Mouse (Mus musculus): ENCODE data around the gene Rnf152. TPM values are rescaled to one million over a fixed set of nuclear protein-coding genes. Genes with fewer than 3 reads are reported as not detected.

The Rnf152 gene
- polyA plus RNA-seq, 1 experiment from 2014 or later: 1.1 TPM

GRCm38 (mm10) chr1:105337397-105337796 lies 19.1 kb downstream of the Rnf152 start:
- DNase-seq (ENCODE audit: extremely low spot score, low spot score): no peak
- Histone ChIP-seq H3K27ac (no peak overlapping the region), H3K9me3 (no peaks in the 10 kb centered on the region), H3K27me3 (ENCODE audit: poor library complexity, severe bottlenecking) (no peaks in the 10 kb centered on the region), H3K4me3 (no peak overlapping the region), H3K4me1 (peaks cover under 1% of the 10 kb centered on the region), H3K36me3 (replicated peaks) (no peaks in the 10 kb centered on the region)
- 88% methylated on average over 4 of the region's 4 CpGs for WGBS

- WGBS: 90% methylated on average over 5 of the region's 5 CpGs
- H3K4me3 ChIP-seq: no peak overlapping the region
- H3K27me3 ChIP-seq (ENCODE audit: poor library complexity, severe bottlenecking): no peaks in the 10 kb centered on the region
- H3K4me1 ChIP-seq: peaks cover 12% of the 10 kb centered on the region
- no peaks in the 10 kb centered on the region for H3K9me3 ChIP-seq
- H3K36me3 ChIP-seq (replicated peaks): no peaks in the 10 kb centered on the region
- DNase-seq (ENCODE audit: extremely low spot score, low spot score): no peak
- H3K27ac ChIP-seq: no peak overlapping the region
Observed at GRCm38 (mm10) chr1:105336096-105336495, 20.4 kb downstream of the Rnf152 start.

- Histone ChIP-seq H3K36me3 (replicated peaks) (no peaks in the 10 kb centered on the region), H3K27me3 (ENCODE audit: poor library complexity, severe bottlenecking) (no peaks in the 10 kb centered on the region), H3K4me3 (no peak overlapping the region), H3K4me1 (peaks cover 15% of the 10 kb centered on the region), H3K9me3 (no peaks in the 10 kb centered on the region), H3K27ac (no peak overlapping the region)
- WGBS: 86% methylated on average over 8 of the region's 8 CpGs
- no peak for DNase-seq (ENCODE audit: extremely low spot score, low spot score)
Observed at GRCm38 (mm10) chr1:105332087-105332731, 24.3 kb downstream of the Rnf152 start.

- DNase-seq (ENCODE audit: extremely low spot score, low spot score): no peak
- Histone ChIP-seq H3K27ac (no peak overlapping the region), H3K27me3 (ENCODE audit: poor library complexity, severe bottlenecking) (no peaks in the 10 kb centered on the region), H3K4me1 (peaks cover 15% of the 10 kb centered on the region), H3K36me3 (replicated peaks) (no peaks in the 10 kb centered on the region), H3K4me3 (no peak overlapping the region), H3K9me3 (no peaks in the 10 kb centered on the region)
- 56% methylated on average over 5 of the region's 5 CpGs for WGBS
Observed at GRCm38 (mm10) chr1:105331605-105332004, 24.9 kb downstream of the Rnf152 start.

- no peak overlapping the region for H3K4me3 ChIP-seq
- DNase-seq (ENCODE audit: extremely low spot score, low spot score): no peak
- 77% methylated on average over 5 of the region's 5 CpGs for WGBS
Observed at GRCm38 (mm10) chr1:105330581-105331320, 25.8 kb downstream of the Rnf152 start.

GRCm38 (mm10) chr1:105327789-105328188 lies 28.7 kb downstream of the Rnf152 start:
- Histone ChIP-seq H3K4me1 (peaks cover 23% of the 10 kb centered on the region), H3K4me3 (no peak overlapping the region), H3K27me3 (ENCODE audit: poor library complexity, severe bottlenecking) (no peaks in the 10 kb centered on the region), H3K9me3 (no peaks in the 10 kb centered on the region), H3K36me3 (replicated peaks) (no peaks in the 10 kb centered on the region), H3K27ac (no peak overlapping the region)
- 94% methylated on average over 1 of the region's 1 CpGs for WGBS
- DNase-seq (ENCODE audit: extremely low spot score, low spot score): no peak

More at GRCm38 (mm10) chr1:105330581-105331320, 25.8 kb downstream of the Rnf152 start:
- H3K4me1 ChIP-seq: peaks cover 15% of the 10 kb centered on the region
- H3K36me3 ChIP-seq (replicated peaks): no peaks in the 10 kb centered on the region
- H3K9me3 ChIP-seq: no peaks in the 10 kb centered on the region
- no peak overlapping the region for H3K27ac ChIP-seq
- no peaks in the 10 kb centered on the region for H3K27me3 ChIP-seq (ENCODE audit: poor library complexity, severe bottlenecking)

GRCm38 (mm10) chr1:105324636-105325035 lies 31.9 kb downstream of the Rnf152 start:
- H3K4me3 ChIP-seq: no peak overlapping the region
- peaks cover 8% of the 10 kb centered on the region for H3K4me1 ChIP-seq
- H3K36me3 ChIP-seq (replicated peaks): peaks cover 4% of the 10 kb centered on the region; the same call in 1 of the 2 replicates
- H3K27ac ChIP-seq: no peak overlapping the region
- WGBS: 47% methylated on average over 4 of the region's 4 CpGs
- H3K9me3 ChIP-seq: 0 out of 2 replicates have a peak, but pooled peaks cover 6% of the 10 kb centered on the region
- H3K27me3 ChIP-seq (ENCODE audit: poor library complexity, severe bottlenecking): no peaks in the 10 kb centered on the region
- DNase-seq (ENCODE audit: extremely low spot score, low spot score): no peak

GRCm38 (mm10) chr1:105314010-105314800 lies 42.3 kb downstream of the Rnf152 start:
- Histone ChIP-seq H3K27ac (no peak overlapping the region), H3K4me1 (peaks cover 11% of the 10 kb centered on the region), H3K36me3 (replicated peaks) (no peaks in the 10 kb centered on the region), H3K27me3 (ENCODE audit: poor library complexity, severe bottlenecking) (no peaks in the 10 kb centered on the region), H3K4me3 (no peak overlapping the region), H3K9me3 (no peaks in the 10 kb centered on the region)
- DNase-seq (ENCODE audit: extremely low spot score, low spot score): no peak
- 80% methylated on average over 3 of the region's 3 CpGs for WGBS

GRCm38 (mm10) chr1:105312601-105312901 lies 44.0 kb downstream of the Rnf152 start:
- H3K4me1 ChIP-seq: peaks cover 11% of the 10 kb centered on the region
- no peaks in the 10 kb centered on the region for H3K36me3 ChIP-seq (replicated peaks)
- no peak for DNase-seq (ENCODE audit: extremely low spot score, low spot score)
- peak overlapping the region; percentile 22; the same call in 1 of the 2 replicates for H3K27ac ChIP-seq
- no peaks in the 10 kb centered on the region for H3K9me3 ChIP-seq
- no peak overlapping the region for H3K4me3 ChIP-seq
- no peaks in the 10 kb centered on the region for H3K27me3 ChIP-seq (ENCODE audit: poor library complexity, severe bottlenecking)
- WGBS: 77% methylated on average over 2 of the region's 2 CpGs

GRCm38 (mm10) chr1:105311899-105312600 lies 44.5 kb downstream of the Rnf152 start:
- 88% methylated on average over 1 of the region's 1 CpGs for WGBS
- DNase-seq (ENCODE audit: extremely low spot score, low spot score): no peak
- H3K4me3 ChIP-seq: no peak overlapping the region
- H3K36me3 ChIP-seq (replicated peaks): no peaks in the 10 kb centered on the region
- no peaks in the 10 kb centered on the region for H3K27me3 ChIP-seq (ENCODE audit: poor library complexity, severe bottlenecking)
- H3K4me1 ChIP-seq: peaks cover 11% of the 10 kb centered on the region
- H3K9me3 ChIP-seq: no peaks in the 10 kb centered on the region
- H3K27ac ChIP-seq: peak overlapping the region; percentile 22; the same call in 1 of the 2 replicates

GRCm38 (mm10) chr1:105302164-105302563 lies 54.3 kb downstream of the Rnf152 start:
- DNase-seq (ENCODE audit: extremely low spot score, low spot score): no peak
- no peak overlapping the region for H3K27ac ChIP-seq
- WGBS: 85% methylated on average over 6 of the region's 6 CpGs
- no peaks in the 10 kb centered on the region for H3K27me3 ChIP-seq (ENCODE audit: poor library complexity, severe bottlenecking)
- no peaks in the 10 kb centered on the region for H3K9me3 ChIP-seq
- H3K36me3 ChIP-seq (replicated peaks): no peaks in the 10 kb centered on the region
- no peak overlapping the region for H3K4me3 ChIP-seq
- H3K4me1 ChIP-seq: no peaks in the 10 kb centered on the region

- WGBS: 89% methylated on average over 9 of the region's 9 CpGs
Observed at GRCm38 (mm10) chr1:105301764-105302163, 54.7 kb downstream of the Rnf152 start.

More at GRCm38 (mm10) chr1:105301764-105302163, 54.7 kb downstream of the Rnf152 start:
- Histone ChIP-seq H3K36me3 (replicated peaks) (no peaks in the 10 kb centered on the region), H3K4me1 (no peaks in the 10 kb centered on the region), H3K27ac (no peak overlapping the region), H3K27me3 (ENCODE audit: poor library complexity, severe bottlenecking) (no peaks in the 10 kb centered on the region), H3K9me3 (no peaks in the 10 kb centered on the region), H3K4me3 (no peak overlapping the region)
- no peak for DNase-seq (ENCODE audit: extremely low spot score, low spot score)
